Mouse (Mus musculus) E14TG2a.4 (cell line): ENCODE data around the gene Tstd3.

Experiments
- CTCF ChIP-seq: conservative IDR thresholded peaks from 2 replicates; pipeline ENCODE4 v1.5.1; 2014; ENCODE audit warnings: low read length
- NANOG ChIP-seq: IDR thresholded peaks from 2 replicates; pipeline ENCODE4 v1.6.1; 2014; ENCODE audit warnings: borderline replicate concordance, low read length, mixed read lengths
- POU5F1 ChIP-seq: IDR thresholded peaks from 2 replicates; pipeline ENCODE4 v1.6.1; 2014; ENCODE audit warnings: low read length, borderline replicate concordance

GRCm38 (mm10) chr4:21788903-21789302, 21.9 kb upstream of the Tstd3 start:
- TF ChIP-seq CTCF (no peak), NANOG (no peak), POU5F1 (no peak)
